Mouse (Mus musculus): Measurements from ENCODE around the gene Pir.

GRCm38 (mm10) chrX:164245714-164246113, 23.5 kb upstream of the Pir start:
- TF ChIP-seq POLR2A (IDR thresholded peaks at IDR 0.05; ENCODE audit: insufficient read depth, low read depth, low read length) (no peak), CTCF (IDR thresholded peaks at IDR 0.05; ENCODE audit: insufficient read depth, low read depth, low read length) (no peak)
